Mouse (Mus musculus) natural killer cell, adult 2 months (primary cell): ENCODE data around the gene Sycp2.

Source experiments
- DNase-seq, 2 experiments: peaks; one replicate each; pipeline ENCODE4 v3.0.0; 2022; ENCODE audit warnings: low spot score in 2 of 2

Sycp2 gene

DNA sequence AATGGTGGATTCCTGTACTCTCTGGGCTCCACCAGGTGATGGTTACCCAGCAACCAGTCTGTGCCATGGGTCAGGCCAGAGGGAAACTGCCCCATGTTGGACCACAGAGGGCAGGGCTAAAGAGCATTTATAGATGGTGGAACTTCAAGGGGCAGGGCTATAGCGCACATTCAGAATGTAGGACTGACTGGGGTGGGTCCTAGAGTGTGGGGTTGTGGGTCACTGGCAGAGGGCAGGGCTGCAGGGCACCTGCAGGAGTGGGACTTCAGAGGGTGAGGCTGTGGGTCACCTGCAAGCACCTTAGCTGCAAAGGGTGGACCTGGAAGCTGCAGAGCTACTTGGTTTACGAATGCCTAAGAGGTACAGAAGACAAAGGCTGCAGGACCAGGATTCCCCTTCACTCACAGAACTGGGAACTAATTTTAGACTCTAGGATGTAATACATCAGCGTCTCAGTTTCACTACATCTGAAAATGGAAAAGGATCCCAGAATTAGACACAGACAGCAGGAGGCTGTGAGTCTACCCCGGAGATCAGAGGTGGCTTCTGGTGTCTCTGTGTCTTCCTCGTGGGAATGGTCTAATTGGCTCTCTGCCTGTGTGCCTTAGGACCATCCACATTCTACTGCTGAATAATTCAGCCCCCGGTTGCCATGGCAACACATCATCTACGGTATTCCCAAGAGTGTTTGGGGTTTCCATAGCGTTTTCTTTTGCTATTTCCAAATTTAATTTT is 103.9 kb downstream of the Sycp2 start:
- no peak for DNase-seq
